Mouse (Mus musculus) sigmoid colon, adult 10 weeks (tissue): ENCODE results near the gene Fam205a2. TPM values are rescaled to one million over a fixed set of nuclear protein-coding genes. Genes with fewer than 3 reads are reported as not detected.

Source experiments
- polyA plus RNA-seq: library from polyadenylated mRNA; stranded (reverse); fragments of 350-450 nt; fragmentation: Illumina TruSeq; extraction: RNeasy Lipid Tissue Mini Kit (QIAGEN cat#74804); gene quantifications from one replicate; pipeline ENCODE4 v1.2.3, GENCODE M21; 2014; ENCODE audit warnings: low read depth, low replicate concordance

Gene Fam205a2
- not detected for polyA plus RNA-seq

GRCm38 (mm10) chr4:42528075-42528474 lies at the start of gene Fam205a2:
Fam205a2 (minus strand) TSS chr4:42528175.

Other genes starting within 250 kb of the Fam205a2 start
- not detected for gene Gm21953, start 233.9 kb downstream of the Fam205a2 start, polyA plus RNA-seq
- gene Fam205a3, start 209.8 kb downstream of the Fam205a2 start, polyA plus RNA-seq = not detected
- gene Gm21586, start 88.8 kb downstream of the Fam205a2 start, polyA plus RNA-seq = not detected
- gene Gm2163, start 61.4 kb downstream of the Fam205a2 start, polyA plus RNA-seq = 0.25 TPM
- gene Gm10591, start 84.0 kb upstream of the Fam205a2 start, polyA plus RNA-seq = 3.1 TPM
- not detected for gene Gm2564, start 101.5 kb upstream of the Fam205a2 start, polyA plus RNA-seq
- not detected for gene Ccl27b, start 127.1 kb upstream of the Fam205a2 start, polyA plus RNA-seq
- not detected for gene Il11ra2, start 133.7 kb upstream of the Fam205a2 start, polyA plus RNA-seq
- not detected for gene 4930578G10Rik, start 207.4 kb upstream of the Fam205a2 start, polyA plus RNA-seq
- gene Ccl19, start 228.4 kb upstream of the Fam205a2 start, polyA plus RNA-seq = not detected
- gene Ccl21a, start 245.8 kb upstream of the Fam205a2 start, polyA plus RNA-seq = not detected